In the genomic region with DNA sequence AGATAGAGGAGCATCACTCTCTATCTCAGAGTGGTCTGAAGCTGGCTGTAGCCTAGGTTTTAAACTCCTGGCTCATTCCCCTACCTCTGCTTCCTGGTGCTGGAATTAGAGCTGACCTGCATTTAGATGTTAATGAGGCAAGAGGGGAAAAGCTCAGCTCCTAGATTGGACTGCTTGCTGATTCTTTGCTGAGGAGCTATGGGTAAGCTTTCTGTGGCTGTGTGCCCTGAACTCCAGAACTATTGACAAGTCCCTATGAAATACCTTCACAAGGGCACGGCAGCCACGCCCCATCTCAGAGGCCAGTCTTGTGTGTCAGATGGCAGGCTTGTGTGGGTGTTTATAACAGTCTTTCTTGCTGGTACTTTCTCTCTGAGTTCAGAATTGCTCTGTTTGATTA, we compare ENCODE assay signal across 27 mouse cellular contexts. TPM values are rescaled to one million over a fixed set of nuclear protein-coding genes. Genes with fewer than 3 reads are reported as not detected.
A peak's percentile ranks its signal among the peaks of the same experiment; 100 is the strongest.
DNase-seq lines count a peak whose midpoint lies in the region; ATAC-seq and TF ChIP-seq lines count a peak whose summit lies in the region.
"Had no signal": no experiment of that assay in that cellular context is flagged by ENCODE, and none has a peak within 500 bp of the region (broad histone marks: within the 10 kb centered on the region; RNA-seq: fewer than 3 reads in every experiment).

No protein-coding gene starts in this region.

- no peak overlapping the region for H3K4me2 ChIP-seq in midbrain, embryonic 11.5 days
- no peak overlapping the region for H3K4me2 ChIP-seq in midbrain, embryonic 13.5 days (replicated peaks)
- H3K4me2 ChIP-seq: embryonic facial prominence, embryonic 12.5 days; embryonic facial prominence, embryonic 15.5 days; forebrain, embryonic 12.5 days; heart, embryonic 11.5 days; hindbrain, embryonic 15.5 days had no signal

- no peak overlapping the region for H3K9ac ChIP-seq in midbrain, embryonic 11.5 days (ENCODE audit: low read length)
- no peak overlapping the region for H3K9ac ChIP-seq in midbrain, embryonic 13.5 days (replicated peaks)
- H3K9ac ChIP-seq: embryonic facial prominence, embryonic 12.5 days; embryonic facial prominence, embryonic 15.5 days; forebrain, embryonic 12.5 days; hindbrain, embryonic 15.5 days had no signal

- H3K36me3 ChIP-seq in midbrain, embryonic 11.5 days (ENCODE audit: control insufficient read depth, insufficient read depth, low read length) = no peaks in the 10 kb centered on the region
- peaks cover 4% of the 10 kb centered on the region for H3K36me3 ChIP-seq in midbrain, embryonic 13.5 days
- H3K36me3 ChIP-seq: embryonic facial prominence, embryonic 15.5 days; G1E had no signal

- peaks cover 4% of the 10 kb centered on the region; the same call in 1 of the 2 replicates for H3K4me1 ChIP-seq in midbrain, embryonic 11.5 days (ENCODE audit: control insufficient read depth, insufficient read depth, low read length)
- H3K4me1 ChIP-seq in midbrain, embryonic 13.5 days (replicated peaks) = no peaks in the 10 kb centered on the region
- H3K4me1 ChIP-seq: embryonic facial prominence, embryonic 12.5 days; embryonic facial prominence, embryonic 15.5 days; hindbrain, embryonic 15.5 days had no signal

- no peak overlapping the region for H3K27ac ChIP-seq in midbrain, embryonic 11.5 days (ENCODE audit: low read depth, low read length)
- H3K27ac ChIP-seq in midbrain, embryonic 13.5 days = no peak overlapping the region
- H3K27ac ChIP-seq: embryonic facial prominence, embryonic 12.5 days; embryonic facial prominence, embryonic 15.5 days; forebrain, embryonic 12.5 days; hindbrain, embryonic 15.5 days had no signal

- no peaks in the 10 kb centered on the region for H3K9me3 ChIP-seq in midbrain, embryonic 11.5 days (ENCODE audit: control insufficient read depth, low read length)
- no peaks in the 10 kb centered on the region for H3K9me3 ChIP-seq in midbrain, embryonic 13.5 days
- H3K9me3 ChIP-seq: embryonic facial prominence, embryonic 12.5 days; embryonic facial prominence, embryonic 15.5 days; forebrain, embryonic 12.5 days; G1E; hindbrain, embryonic 15.5 days had no signal

- no peak for TF ChIP-seq POLR2A in brain, embryonic 14.5 days (IDR thresholded peaks at IDR 0.05; ENCODE audit: borderline replicate concordance, extremely low read depth, insufficient read depth, insufficient read length, poor library complexity, severe bottlenecking)

- DNase-seq in heart, adult 11 months = peak; percentile 82
- DNase-seq in heart, postnatal 36 days = no peak
- peak; percentile 39 for DNase-seq in midbrain, embryonic 11.5 days (ENCODE audit: low spot score, missing footprints)
- DNase-seq in R1 (ENCODE audit: low read depth, low spot score) = peak; percentile 78
- DNase-seq in brain, embryonic 14.5 days (ENCODE audit: low read depth) = peak; percentile 6
- no peak for DNase-seq in ovary, adult 18-20 months (ENCODE audit: low spot score)
- DNase-seq in heart, postnatal 14 days = no peak
- DNase-seq: adrenal gland, postnatal 10 days; adrenal gland, postnatal 36 days; cerebellum, adult 11 months; cerebellum, adult 2 months; cerebellum, adult 9-11 months; cerebellum, postnatal 25 days; gastrocnemius, postnatal 14 days; heart, postnatal 4 days had no signal

- 40% methylated on average over 2 of the region's 2 CpGs for WGBS in midbrain, embryonic 11.5 days
- WGBS in midbrain, embryonic 13.5 days = 59% methylated on average over 2 of the region's 2 CpGs

- no peak for TF ChIP-seq CTCF in brain, embryonic 14.5 days (IDR thresholded peaks at IDR 0.05; ENCODE audit: borderline replicate concordance, extremely low read depth, insufficient read depth, insufficient read length)

- no peak overlapping the region for H3K4me3 ChIP-seq in midbrain, embryonic 11.5 days (ENCODE audit: low read depth, low read length)
- H3K4me3 ChIP-seq in midbrain, embryonic 13.5 days (replicated peaks) = no peak overlapping the region
- H3K4me3 ChIP-seq: embryonic facial prominence, embryonic 12.5 days; embryonic facial prominence, embryonic 15.5 days; forebrain, embryonic 12.5 days; hindbrain, embryonic 15.5 days had no signal

- no peak for ATAC-seq in midbrain, embryonic 11.5 days (ENCODE audit: low FRiP score)
- no peak for ATAC-seq in midbrain, embryonic 13.5 days
- ATAC-seq: CD4-positive, CD25-positive, alpha-beta regulatory T cell, adult 4 months; forebrain, embryonic 16.5 days; intestine, postnatal 0 days; Patski had no signal

- intact Hi-C loops in heart, postnatal 36 days (cut with DNase I) = no loop called here
- intact Hi-C loops in heart, postnatal 14 days (cut with DNase I) = no loop called here

- H3K27me3 ChIP-seq in midbrain, embryonic 11.5 days (ENCODE audit: control insufficient read depth, insufficient read depth, low read length) = no peaks in the 10 kb centered on the region
- no peaks in the 10 kb centered on the region for H3K27me3 ChIP-seq in midbrain, embryonic 13.5 days
- H3K27me3 ChIP-seq: embryonic facial prominence, embryonic 12.5 days; embryonic facial prominence, embryonic 15.5 days; forebrain, embryonic 12.5 days; hindbrain, embryonic 15.5 days had no signal

RNA-seq across cellular contexts. Expression of a gene that starts 16.5 kb away (rescaled TPM):
- total RNA-seq in heart, postnatal 36 days (2021) = 100 to 1,000 TPM; 216 to 218 TPM
- polyA plus RNA-seq in midbrain, embryonic 11.5 days (2014; fragmentation: Nextera tagmentation; extraction: Ambion mirVana) = 5.7 and 6.4 TPM in 2 replicates
- 9.2 and 11.0 TPM in 2 replicates for polyA plus RNA-seq in midbrain, embryonic 13.5 days (2015; fragmentation: Nextera tagmentation; extraction: Ambion mirVana)
- 4.5 and 7.1 TPM in 2 replicates for polyA plus RNA-seq in brain, embryonic 14.5 days (2012; rRNA removed)
- total RNA-seq in heart, postnatal 14 days (2021) = 100 to 1,000 TPM; 175 to 180 TPM
- total RNA-seq: common myeloid progenitor, adult 5-6 weeks had no signal
- polyA plus RNA-seq: CD4-positive, CD25-positive, alpha-beta regulatory T cell, adult 4 months had no signal

Comparison
In these comparisons a context has a peak if more than half of its experiments do, and no peak if none do; other contexts are left out.
1. DNase-seq: peak in heart, adult 11 months (single experiment), midbrain, embryonic 11.5 days (single experiment), R1 (single experiment) and brain, embryonic 14.5 days (single experiment); none in heart, postnatal 36 days (0 of 2), ovary, adult 18-20 months (single experiment) and heart, postnatal 14 days (0 of 2).